Mouse (Mus musculus) lung, adult 10 weeks (tissue): Measurements from ENCODE around the gene Cpxcr1. TPM values are rescaled to one million over a fixed set of nuclear protein-coding genes. Genes with fewer than 3 reads are reported as not detected.

Source experiments
- polyA plus RNA-seq: library from polyadenylated mRNA; stranded (reverse); fragments of 350-450 nt; fragmentation: Illumina TruSeq; extraction: RNeasy Lipid Tissue Mini Kit (QIAGEN cat#74804); gene quantifications from one replicate; pipeline ENCODE4 v1.2.3, GENCODE M21; 2014; ENCODE audit warnings: low read depth, low replicate concordance; ENCODE audit not compliant: insufficient read depth

Gene Cpxcr1
- not detected for polyA plus RNA-seq

DNA sequence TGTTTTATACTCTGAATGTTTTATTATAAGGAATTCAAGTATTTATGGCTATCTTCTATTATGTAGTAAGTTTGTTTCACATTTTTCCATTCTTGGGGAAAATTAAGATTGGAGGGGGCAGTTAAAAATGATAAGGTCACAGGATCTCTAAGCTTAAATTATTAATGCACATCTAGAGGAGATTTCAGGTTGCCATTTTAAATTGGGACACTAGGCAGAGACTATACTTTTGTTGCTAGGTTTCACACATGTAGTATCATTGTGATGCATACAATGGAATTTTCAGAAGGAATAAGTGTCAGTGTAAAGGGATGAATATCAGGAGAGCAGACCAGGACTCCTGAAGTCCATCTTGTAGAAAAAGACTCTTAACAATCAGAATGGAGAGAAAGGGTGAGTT lies at the start of gene Cpxcr1:
Gene Cpxcr1 (plus strand): TSS at position 301 of the 400 bp plus-strand sequence.

Other genes with a start within 250 kb of the Cpxcr1 start
- gene H2afb2, start 232.2 kb downstream of the Cpxcr1 start, polyA plus RNA-seq = not detected